Mouse (Mus musculus) forebrain, embryonic 13.5 days (tissue): Measurements from ENCODE around the gene Arhgef19. TPM values are rescaled to one million over a fixed set of nuclear protein-coding genes. Genes with fewer than 3 reads are reported as not detected.

ENCODE experiments used
- ATAC-seq: fragments of 200-750 bp; cut with Nextera tagmentation; 2 replicates; pipeline ENCODE4 v1.8.0; 2017
- H3K27ac ChIP-seq: fragments of 300-500 bp; sonication (generic); 2 replicates; pipeline ENCODE4 v1.5.1; 2015; ENCODE audit warnings: inconsistent platforms, mild to moderate bottlenecking, moderate library complexity
- H3K27me3 ChIP-seq: fragments of 300-500 bp; sonication (generic); 2 replicates; pipeline ENCODE4 v1.6.1; 2015; ENCODE audit warnings: mild to moderate bottlenecking, inconsistent platforms
- H3K36me3 ChIP-seq: fragments of 300-500 bp; sonication (generic); 2 replicates; pipeline ENCODE4 v1.6.1; 2015; ENCODE audit warnings: mild to moderate bottlenecking, inconsistent platforms; ENCODE audit not compliant: poor library complexity, severe bottlenecking
- H3K4me1 ChIP-seq: fragments of 300-500 bp; sonication (generic); 2 replicates; pipeline ENCODE4 v1.6.1; 2015; ENCODE audit warnings: inconsistent platforms
- H3K4me2 ChIP-seq: fragments of 300-500 bp; sonication (generic); 2 replicates; pipeline ENCODE4 v1.6.1; 2015; ENCODE audit warnings: inconsistent platforms, mild to moderate bottlenecking, moderate library complexity
- H3K4me3 ChIP-seq: fragments of 300-500 bp; sonication (generic); 2 replicates; pipeline ENCODE4 v1.5.1; 2015; ENCODE audit warnings: mild to moderate bottlenecking, inconsistent platforms
- H3K9ac ChIP-seq: fragments of 300-500 bp; sonication (generic); 2 replicates; pipeline ENCODE4 v1.6.1; 2015; ENCODE audit warnings: mild to moderate bottlenecking, inconsistent platforms
- H3K9me3 ChIP-seq: fragments of 300-500 bp; sonication (generic); replicated peaks from 2 replicates; pipeline ENCODE4 v1.6.1; 2016; ENCODE audit warnings: inconsistent platforms
- WGBS: fragments of 180-500 bp; shearing (Covaris S2); methylation state at CpG from one replicate; pipeline ENCODE4 v1.1.7; 2015; 5-methylcytosine and 5-hydroxymethylcytosine counted together
- polyA plus RNA-seq: library from polyadenylated mRNA; unstranded; fragments of >200 nt; fragmentation: Nextera tagmentation; extraction: Ambion mirVana; gene quantifications from 2 replicates; pipeline ENCODE4 v1.2.1, GENCODE M21; 2015

The Arhgef19 gene
- polyA plus RNA-seq, 1 experiment from 2014 or later: 1.2 TPM

DNA sequence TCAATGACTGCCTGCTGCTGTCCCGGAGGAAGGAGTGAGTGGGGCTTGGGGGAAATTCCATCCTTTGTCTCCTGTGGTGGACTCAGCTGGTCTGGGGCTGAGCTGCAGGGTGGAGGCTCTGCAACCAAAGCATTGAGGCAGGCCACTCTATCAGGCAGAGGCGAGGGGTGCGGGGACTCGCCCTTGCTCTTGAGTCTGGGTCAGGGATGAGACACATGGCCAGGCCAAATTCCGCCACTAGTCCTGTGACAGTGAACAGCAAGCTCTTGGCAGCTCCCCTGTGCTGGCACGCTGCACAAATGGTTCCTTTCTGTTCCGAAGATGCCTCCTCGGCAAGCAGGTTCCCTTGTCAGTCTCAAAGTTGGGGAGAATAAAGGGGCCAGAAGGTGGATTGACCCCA lies 11.8 kb downstream of the Arhgef19 start:
- 76% methylated on average over 8 of the region's 8 CpGs for WGBS
- Histone ChIP-seq H3K27me3 (peaks cover 43% of the 10 kb centered on the region), H3K9me3 (no peaks in the 10 kb centered on the region), H3K4me1 (peaks cover 38% of the 10 kb centered on the region), H3K4me3 (no peak overlapping the region), H3K4me2 (no peak overlapping the region), H3K27ac (no peak overlapping the region), H3K9ac (no peak overlapping the region), H3K36me3 (no peaks in the 10 kb centered on the region)
- no peak for ATAC-seq

DNA sequence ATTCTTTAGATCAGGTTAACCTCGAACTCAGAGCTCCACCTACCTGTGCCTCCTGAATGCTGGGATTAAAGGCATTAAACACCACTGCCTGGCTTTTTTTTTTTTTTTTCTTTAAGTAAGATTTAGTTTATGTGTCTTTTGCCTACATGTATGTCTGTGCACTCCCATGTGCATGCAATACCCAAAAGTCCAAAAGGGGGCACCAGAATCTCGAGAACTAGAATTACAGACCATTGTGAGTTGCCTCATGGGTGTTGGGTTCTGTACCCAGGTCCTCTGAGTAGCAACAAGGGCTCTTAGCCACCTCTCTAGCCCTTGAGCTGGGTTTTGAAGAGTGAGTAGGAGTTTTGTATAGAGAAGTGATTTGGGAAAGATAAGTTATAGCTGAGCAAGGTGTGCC lies 13.3 kb downstream of the Arhgef19 start:
- H3K4me2 ChIP-seq: no peak overlapping the region
- no peak overlapping the region for H3K4me3 ChIP-seq
- H3K27ac ChIP-seq: no peak overlapping the region
- peaks cover 22% of the 10 kb centered on the region for H3K4me1 ChIP-seq
- H3K27me3 ChIP-seq: peaks cover 28% of the 10 kb centered on the region
- no peak overlapping the region for H3K9ac ChIP-seq
- H3K9me3 ChIP-seq: no peaks in the 10 kb centered on the region
- 69% methylated on average over 2 of the region's 2 CpGs for WGBS
- no peak for ATAC-seq
- no peaks in the 10 kb centered on the region for H3K36me3 ChIP-seq

DNA sequence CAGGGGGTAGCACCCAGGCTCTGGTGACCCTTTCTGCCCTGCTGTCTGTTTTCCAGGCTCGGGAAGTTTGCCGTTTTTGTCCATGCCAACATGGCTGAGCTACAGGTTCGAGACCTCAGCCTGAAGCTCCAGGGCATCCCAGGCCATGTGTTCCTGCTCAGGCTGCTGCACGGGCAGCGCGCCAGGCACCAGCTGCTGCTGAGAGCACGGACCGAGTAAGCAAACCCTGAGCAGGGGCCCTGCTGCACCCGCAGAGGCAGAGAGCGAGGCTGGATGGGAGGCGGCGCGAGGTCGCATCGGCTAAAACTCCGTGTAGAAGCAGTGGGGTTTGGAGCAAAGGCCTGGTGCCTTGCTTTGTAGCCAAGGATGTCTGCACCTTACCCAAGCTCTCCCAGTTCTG lies 14.9 kb downstream of the Arhgef19 start:
- H3K4me1 ChIP-seq: peaks cover 9% of the 10 kb centered on the region
- H3K4me2 ChIP-seq: no peak overlapping the region
- H3K9me3 ChIP-seq: no peaks in the 10 kb centered on the region
- no peak overlapping the region for H3K4me3 ChIP-seq
- 73% methylated on average over 16 of the region's 16 CpGs for WGBS
- H3K36me3 ChIP-seq: no peaks in the 10 kb centered on the region
- no peak overlapping the region for H3K9ac ChIP-seq
- peaks cover 12% of the 10 kb centered on the region for H3K27me3 ChIP-seq
- no peak overlapping the region for H3K27ac ChIP-seq
- ATAC-seq: no peak

DNA sequence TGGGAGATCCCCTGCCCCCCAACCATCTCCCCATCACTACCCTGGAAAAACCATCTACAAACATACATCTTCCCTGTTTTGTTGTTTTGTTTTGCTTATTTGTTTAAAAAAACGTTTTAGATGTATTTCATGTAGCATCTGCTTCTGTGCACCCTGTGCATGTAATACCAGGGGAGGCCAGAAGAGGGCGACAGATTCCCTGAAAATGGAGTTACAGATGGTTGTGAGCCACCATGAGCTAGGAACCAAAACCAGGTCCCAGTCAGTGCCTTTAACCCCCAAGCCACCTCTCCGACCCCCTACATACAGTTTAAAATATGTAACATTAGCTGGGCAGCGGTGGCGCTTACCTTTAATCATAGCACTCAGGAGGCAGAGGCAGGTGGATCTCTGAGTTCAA lies 18.1 kb downstream of the Arhgef19 start:
- Histone ChIP-seq H3K9me3 (no peaks in the 10 kb centered on the region), H3K27ac (no peak overlapping the region), H3K36me3 (no peaks in the 10 kb centered on the region), H3K4me1 (peaks cover 14% of the 10 kb centered on the region), H3K4me2 (no peak overlapping the region), H3K27me3 (no peaks in the 10 kb centered on the region; the same call in 1 of the 2 replicates), H3K4me3 (no peak overlapping the region), H3K9ac (no peak overlapping the region)
- WGBS: 64% methylated on average over 5 of the region's 5 CpGs
- no peak for ATAC-seq

DNA sequence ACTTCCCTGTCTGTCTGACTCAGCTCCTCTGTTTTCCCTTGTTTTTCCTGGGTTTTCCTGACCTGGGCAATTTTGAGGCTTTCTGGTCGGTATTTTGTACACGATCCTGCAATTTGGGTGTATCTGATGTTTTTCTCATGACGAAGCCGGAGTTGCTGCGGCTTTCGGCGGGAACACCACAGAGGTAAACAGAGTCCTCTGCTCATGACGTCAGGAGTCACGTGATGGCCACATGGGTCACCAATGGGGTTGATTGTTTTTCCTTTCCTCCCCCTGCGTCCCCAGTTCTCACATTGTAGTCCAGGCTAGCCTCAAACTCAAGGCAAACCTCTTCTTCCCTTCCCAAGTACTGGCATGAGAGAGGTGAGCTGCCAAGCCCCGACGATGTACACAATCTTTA lies 20.1 kb downstream of the Arhgef19 start:
- WGBS: 82% methylated on average over 12 of the region's 12 CpGs
- Histone ChIP-seq H3K27ac (no peak overlapping the region; the same call in 1 of the 2 replicates), H3K4me2 (no peak overlapping the region), H3K36me3 (no peaks in the 10 kb centered on the region), H3K9me3 (no peaks in the 10 kb centered on the region), H3K4me3 (no peak overlapping the region), H3K9ac (no peak overlapping the region), H3K4me1 (peaks cover 9% of the 10 kb centered on the region), H3K27me3 (no peaks in the 10 kb centered on the region)
- no peak for ATAC-seq

DNA sequence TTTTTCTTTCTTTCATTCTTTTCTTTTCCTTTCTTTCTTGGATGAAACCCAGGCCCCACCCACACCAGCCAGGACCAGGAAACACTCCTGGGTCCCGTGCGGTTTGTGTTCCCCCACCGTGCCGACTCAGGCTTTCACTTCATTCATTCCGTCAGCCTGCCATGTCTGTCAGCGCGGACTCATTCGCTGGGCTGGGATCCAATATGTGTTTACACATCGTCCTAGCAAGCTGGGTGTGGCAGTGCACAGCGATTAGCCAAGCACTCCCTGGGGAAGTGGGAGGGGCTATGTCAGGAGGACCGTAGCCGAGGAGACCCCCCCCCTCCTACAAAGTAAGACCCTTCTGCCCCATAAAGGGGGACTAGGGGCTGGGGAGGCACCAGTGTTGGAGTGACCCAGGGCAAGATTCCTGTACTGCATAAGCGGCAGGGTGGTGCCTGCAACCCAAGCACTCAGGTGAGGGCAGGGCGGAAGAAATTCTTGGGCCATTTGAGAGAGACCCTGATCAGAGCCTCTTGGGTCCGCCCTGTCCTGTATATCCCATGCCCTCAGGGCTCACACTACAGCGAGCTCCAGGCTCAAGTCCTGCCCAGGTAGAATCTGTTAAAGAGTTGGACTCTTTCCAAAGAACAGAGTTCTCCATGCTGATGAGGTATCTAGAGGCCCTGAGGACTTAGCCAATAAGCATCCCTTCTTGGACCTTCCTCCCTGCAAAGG lies 20.9 kb downstream of the Arhgef19 start:
- no peak overlapping the region for H3K4me3 ChIP-seq
- H3K9me3 ChIP-seq: no peaks in the 10 kb centered on the region
- peaks cover 5% of the 10 kb centered on the region; the same call in 1 of the 2 replicates for H3K4me1 ChIP-seq
- H3K27me3 ChIP-seq: no peaks in the 10 kb centered on the region
- 57% methylated on average over 16 of the region's 16 CpGs for WGBS
- peak overlapping the region; percentile 29 for H3K4me2 ChIP-seq
- H3K36me3 ChIP-seq: no peaks in the 10 kb centered on the region
- no peak overlapping the region for H3K27ac ChIP-seq
- ATAC-seq: peak; percentile 53; the same call in 1 of the 2 replicates
- no peak overlapping the region for H3K9ac ChIP-seq

DNA sequence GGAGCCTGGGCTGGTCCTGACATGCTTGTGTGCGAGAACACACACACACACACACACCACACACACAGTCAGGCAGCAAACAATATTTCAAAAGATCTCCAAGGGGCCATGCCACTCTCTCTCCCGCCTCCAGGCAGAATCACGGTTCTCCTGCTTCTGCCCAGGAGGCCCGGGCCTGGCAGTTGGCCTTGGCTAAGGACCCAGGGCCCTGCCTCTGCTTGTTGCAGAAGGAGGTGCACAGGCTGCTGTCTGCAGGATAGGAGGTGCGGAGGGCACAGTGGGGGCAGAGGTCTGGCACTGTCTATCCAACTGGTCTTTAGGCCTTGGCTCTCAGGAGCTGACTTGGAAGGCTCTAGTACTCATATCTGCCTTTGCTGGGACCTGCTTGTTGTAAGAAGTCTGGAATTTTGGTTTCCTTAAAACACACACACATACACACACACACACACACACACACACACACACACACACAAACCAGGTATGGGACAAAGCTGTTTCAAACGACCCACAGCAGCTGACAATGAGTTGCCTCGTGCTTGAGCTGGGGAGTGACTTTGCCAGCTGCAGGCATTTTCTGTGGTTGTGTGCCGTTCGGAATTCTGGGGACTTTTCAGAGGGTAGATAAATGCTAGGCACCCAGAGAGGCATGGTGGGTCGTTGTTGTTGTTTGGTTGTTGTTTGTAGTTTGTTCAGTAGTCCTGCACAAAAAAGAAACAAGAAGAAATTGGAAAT lies 23.8 kb downstream of the Arhgef19 start:
- H3K4me3 ChIP-seq: no peak overlapping the region
- H3K27me3 ChIP-seq: no peaks in the 10 kb centered on the region
- H3K4me1 ChIP-seq: peaks cover 5% of the 10 kb centered on the region; the same call in 1 of the 2 replicates
- WGBS: 79% methylated on average over 10 of the region's 10 CpGs
- no peak overlapping the region for H3K27ac ChIP-seq
- no peaks in the 10 kb centered on the region for H3K36me3 ChIP-seq
- peaks cover 4% of the 10 kb centered on the region; the same call in 1 of the 2 replicates for H3K9me3 ChIP-seq
- no peak overlapping the region for H3K4me2 ChIP-seq
- no peak for ATAC-seq
- H3K9ac ChIP-seq: no peak overlapping the region

DNA sequence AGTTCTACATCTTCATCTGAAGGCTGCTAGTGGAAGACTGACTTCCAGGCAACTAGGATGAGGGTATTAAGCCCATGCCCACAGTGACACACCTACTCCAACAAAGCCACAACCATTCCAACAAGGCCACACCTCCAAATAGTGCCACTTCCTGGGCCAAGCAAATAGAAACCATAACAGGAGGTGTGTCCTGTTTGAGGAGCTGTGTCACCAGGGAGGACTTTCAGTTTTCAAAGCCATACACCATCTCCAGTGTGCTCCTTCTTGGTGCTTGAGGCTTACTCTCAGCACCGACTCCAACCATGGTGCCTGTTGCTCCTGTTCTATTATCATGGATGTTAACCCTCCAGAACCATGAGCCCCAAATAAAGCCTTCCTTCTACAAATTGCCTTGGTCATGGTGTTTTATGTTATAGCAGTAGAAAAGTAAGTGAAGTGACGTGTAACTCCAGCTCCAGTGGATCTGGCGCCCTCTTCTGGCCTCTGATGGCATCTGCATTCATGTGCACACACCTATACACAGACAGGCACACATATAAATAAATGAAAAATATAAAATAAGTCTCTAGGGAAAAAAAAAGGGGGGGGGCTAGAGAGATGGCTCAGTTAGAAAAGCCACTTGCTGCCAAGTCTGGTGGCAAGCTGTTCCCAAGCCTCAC lies 26.8 kb downstream of the Arhgef19 start:
- H3K4me1 ChIP-seq: no peaks in the 10 kb centered on the region
- no peak overlapping the region for H3K4me2 ChIP-seq
- no peak overlapping the region for H3K9ac ChIP-seq
- H3K36me3 ChIP-seq: no peaks in the 10 kb centered on the region
- no peak overlapping the region for H3K27ac ChIP-seq
- no peaks in the 10 kb centered on the region for H3K27me3 ChIP-seq
- 86% methylated on average over 3 of the region's 3 CpGs for WGBS
- peaks cover 4% of the 10 kb centered on the region; the same call in 1 of the 2 replicates for H3K9me3 ChIP-seq
- H3K4me3 ChIP-seq: no peak overlapping the region
- no peak for ATAC-seq

DNA sequence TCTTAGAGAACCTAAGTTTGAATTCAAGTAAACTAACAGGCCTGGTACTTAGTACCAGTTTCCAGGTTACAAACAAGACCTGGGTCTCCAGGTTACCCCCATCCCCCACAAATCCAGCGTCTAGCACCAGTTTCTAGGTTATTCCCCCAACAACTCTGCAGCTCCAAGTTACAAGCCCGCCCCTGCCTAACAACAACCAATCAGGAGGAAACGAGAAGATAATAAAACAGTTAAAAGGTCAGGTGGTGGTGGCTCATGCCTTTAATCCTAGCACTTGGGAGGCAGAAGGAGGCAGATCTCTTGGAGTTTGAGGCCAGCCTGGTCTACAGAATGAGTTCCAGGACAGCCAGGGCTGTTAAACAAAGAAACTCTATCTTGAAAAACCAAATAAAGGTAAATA lies 28.0 kb downstream of the Arhgef19 start:
- 80% methylated on average over 3 of the region's 3 CpGs for WGBS
- H3K4me3 ChIP-seq: no peak overlapping the region
- no peak overlapping the region for H3K27ac ChIP-seq

DNA sequence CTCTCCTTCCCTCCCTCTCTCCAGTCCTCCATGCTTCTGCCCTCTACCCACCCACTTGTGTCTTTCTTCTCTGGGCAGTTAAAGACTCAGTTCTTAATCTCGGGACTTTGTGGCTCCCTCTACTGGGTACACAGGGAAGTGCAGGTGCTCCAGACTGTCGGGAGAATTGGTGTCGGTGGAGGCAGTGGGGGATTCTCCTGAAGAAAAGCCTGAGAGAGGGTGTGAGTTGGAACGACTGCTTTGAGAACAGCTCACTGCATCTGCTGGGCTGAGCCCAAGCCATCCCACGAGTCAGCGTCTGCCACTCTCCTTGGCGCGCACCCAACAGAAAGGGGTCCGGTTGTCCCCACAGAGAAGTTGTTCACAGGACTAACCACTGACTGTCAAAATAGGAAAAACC lies 28.5 kb downstream of the Arhgef19 start:
- Histone ChIP-seq H3K9me3 (peaks cover 4% of the 10 kb centered on the region; the same call in 1 of the 2 replicates), H3K9ac (no peak overlapping the region), H3K4me3 (no peak overlapping the region), H3K27me3 (0 out of 2 replicates have a peak, but pooled peaks cover 9% of the 10 kb centered on the region), H3K4me2 (no peak overlapping the region), H3K4me1 (no peaks in the 10 kb centered on the region), H3K27ac (no peak overlapping the region), H3K36me3 (no peaks in the 10 kb centered on the region)
- 39% methylated on average over 9 of the region's 9 CpGs for WGBS
- 0 out of 2 replicates have a peak, but pooled peaks have one; percentile 53 for ATAC-seq

More for the DNA sequence above, 28.0 kb downstream of the Arhgef19 start:
- no peaks in the 10 kb centered on the region for H3K4me1 ChIP-seq
- 0 out of 2 replicates have a peak, but pooled peaks cover 5% of the 10 kb centered on the region for H3K27me3 ChIP-seq
- no peak for ATAC-seq
- no peak overlapping the region for H3K9ac ChIP-seq
- no peak overlapping the region for H3K4me2 ChIP-seq
- no peaks in the 10 kb centered on the region for H3K36me3 ChIP-seq
- peaks cover 4% of the 10 kb centered on the region; the same call in 1 of the 2 replicates for H3K9me3 ChIP-seq

DNA sequence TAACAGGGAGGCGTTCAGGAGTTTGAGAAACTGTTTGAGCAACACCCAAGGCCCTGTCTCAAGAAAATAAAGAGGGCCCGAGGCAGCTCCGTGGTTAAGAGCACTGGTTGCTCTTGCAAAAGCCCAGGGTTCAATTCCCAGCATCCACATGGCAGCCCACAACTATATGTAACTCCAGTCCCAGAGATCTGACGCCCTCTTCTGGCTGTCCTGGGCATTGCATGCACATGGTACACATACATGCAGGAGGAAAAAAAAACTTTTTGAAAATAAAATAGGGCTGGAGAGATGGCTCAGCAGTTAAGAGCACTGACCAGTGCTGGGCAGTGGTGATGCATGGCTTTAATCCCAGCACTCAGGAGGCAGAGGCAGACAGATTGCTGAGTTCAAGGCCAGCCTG lies 29.1 kb downstream of the Arhgef19 start:
- H3K9ac ChIP-seq: no peak overlapping the region
- no peak overlapping the region for H3K4me3 ChIP-seq

DNA sequence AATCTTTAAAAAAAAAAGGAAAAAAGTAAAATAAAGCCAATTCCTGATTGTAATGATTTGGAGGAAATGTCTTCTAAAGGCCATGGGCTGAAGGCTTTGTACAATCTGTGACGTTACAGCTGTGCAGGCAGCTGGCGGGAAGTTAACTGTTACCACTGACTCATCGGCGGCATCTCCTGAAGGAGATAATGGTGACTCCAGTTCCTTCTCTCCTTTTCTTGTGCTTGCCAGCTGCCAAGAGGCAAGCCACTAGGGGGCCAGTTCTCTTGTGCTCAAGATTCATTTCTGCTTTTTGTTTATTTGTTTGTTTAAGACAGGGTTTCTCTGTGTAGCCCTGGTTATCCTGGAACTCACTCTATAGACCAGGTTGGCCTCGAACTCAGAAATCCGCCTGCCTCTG lies 29.8 kb downstream of the Arhgef19 start:
- H3K4me1 ChIP-seq: no peaks in the 10 kb centered on the region; the same call in 1 of the 2 replicates
- H3K9me3 ChIP-seq: peaks cover 4% of the 10 kb centered on the region; the same call in 1 of the 2 replicates
- H3K4me3 ChIP-seq: no peak overlapping the region
- no peak overlapping the region for H3K27ac ChIP-seq
- no peak overlapping the region for H3K4me2 ChIP-seq
- no peaks in the 10 kb centered on the region for H3K36me3 ChIP-seq
- H3K27me3 ChIP-seq: 0 out of 2 replicates have a peak, but pooled peaks cover 10% of the 10 kb centered on the region
- no peak for ATAC-seq
- H3K9ac ChIP-seq: no peak overlapping the region
- WGBS: 87% methylated on average over 6 of the region's 6 CpGs

More for the DNA sequence above, 29.1 kb downstream of the Arhgef19 start:
- Histone ChIP-seq H3K36me3 (no peaks in the 10 kb centered on the region), H3K27me3 (0 out of 2 replicates have a peak, but pooled peaks cover 10% of the 10 kb centered on the region), H3K27ac (no peak overlapping the region), H3K4me1 (no peaks in the 10 kb centered on the region; the same call in 1 of the 2 replicates), H3K9me3 (peaks cover 4% of the 10 kb centered on the region; the same call in 1 of the 2 replicates), H3K4me2 (no peak overlapping the region)
- no peak for ATAC-seq
- WGBS: 81% methylated on average over 4 of the region's 4 CpGs
